Mouse (Mus musculus) ES-Bruce4 (cell line): ENCODE results near the gene Borcs7.

ENCODE experiments used
- CTCF ChIP-seq: IDR thresholded peaks from one replicate; pipeline ENCODE4 v1.8.1; 2011; ENCODE audit warnings: low read depth, low read length
- EP300 ChIP-seq: IDR thresholded peaks from 2 replicates; pipeline ENCODE4 v1.6.1; 2011; ENCODE audit warnings: low read depth, low read length; ENCODE audit not compliant: insufficient read depth
- POLR2A ChIP-seq: IDR thresholded peaks from one replicate; pipeline ENCODE4 v1.8.1; 2011; ENCODE audit warnings: low read length; ENCODE audit not compliant: insufficient read depth

- no peak for TF ChIP-seq POLR2A
- no peak for TF ChIP-seq EP300
- peak; percentile 28 for TF ChIP-seq CTCF
Measured at GRCm38 (mm10) chr19:46740341-46741008, 50.8 kb downstream of the Borcs7 start.
